Comparison of ENCODE assay signal across 8 mouse cellular contexts in genomic region chr11:97660734-97661647, GRCm38 (mm10). TPM values are rescaled to one million over a fixed set of nuclear protein-coding genes. Genes with fewer than 3 reads are reported as not detected.
A peak's percentile ranks its signal among the peaks of the same experiment; 100 is the strongest.
DNase-seq lines count a peak whose midpoint lies in the region; ATAC-seq and TF ChIP-seq lines count a peak whose summit lies in the region.

No protein-coding gene starts in this region.

- H3K36me3 ChIP-seq in heart, embryonic 15.5 days: peaks cover 7% of the 10 kb centered on the region
- H3K36me3 ChIP-seq in intestine, embryonic 14.5 days (ENCODE audit: control insufficient read depth, insufficient read depth, low read length): peaks cover 7% of the 10 kb centered on the region; the same call in 1 of the 2 replicates
- H3K36me3 ChIP-seq in midbrain, postnatal 0 days (ENCODE audit: insufficient read depth, low read length): no peaks in the 10 kb centered on the region

- peak overlapping the region; percentile 82 for H3K4me3 ChIP-seq in heart, embryonic 15.5 days
- peak overlapping the region; percentile 76 for H3K4me3 ChIP-seq in brown adipose tissue, adult 24 weeks (ENCODE audit: insufficient read depth, low read depth, low read length)
- H3K4me3 ChIP-seq in intestine, embryonic 14.5 days (ENCODE audit: low read depth, low read length): peak overlapping the region; percentile 84
- peak overlapping the region; percentile 64 for H3K4me3 ChIP-seq in midbrain, postnatal 0 days (ENCODE audit: low read depth, low read length)

- ATAC-seq in heart, embryonic 15.5 days (replicated peaks; ENCODE audit: insufficient number of reproducible peaks, insufficient read depth, low FRiP score, low read depth): no peak
- ATAC-seq in intestine, embryonic 14.5 days (replicated peaks; ENCODE audit: low FRiP score, low TSS enrichment, low read depth): no peak
- ATAC-seq in midbrain, postnatal 0 days (ENCODE audit: low FRiP score): no peak

- no peaks in the 10 kb centered on the region for H3K9me3 ChIP-seq in heart, embryonic 15.5 days (replicated peaks)
- H3K9me3 ChIP-seq in intestine, embryonic 14.5 days (ENCODE audit: control insufficient read depth, low read length): no peaks in the 10 kb centered on the region
- no peaks in the 10 kb centered on the region for H3K9me3 ChIP-seq in midbrain, postnatal 0 days (ENCODE audit: low read length)

- H3K4me1 ChIP-seq in heart, embryonic 15.5 days (replicated peaks): peaks cover 68% of the 10 kb centered on the region
- H3K4me1 ChIP-seq in brown adipose tissue, adult 24 weeks (ENCODE audit: control insufficient read depth, insufficient read depth, insufficient read length, low read length): peaks cover 5% of the 10 kb centered on the region
- H3K4me1 ChIP-seq in intestine, embryonic 14.5 days (replicated peaks; ENCODE audit: control insufficient read depth, insufficient read depth, low read length): peaks cover 37% of the 10 kb centered on the region
- peaks cover 7% of the 10 kb centered on the region; the same call in 1 of the 2 replicates for H3K4me1 ChIP-seq in midbrain, postnatal 0 days (ENCODE audit: insufficient read depth, low read length)

- no peaks in the 10 kb centered on the region for H3K27me3 ChIP-seq in heart, embryonic 15.5 days
- H3K27me3 ChIP-seq in intestine, embryonic 14.5 days (replicated peaks; ENCODE audit: control insufficient read depth, insufficient read depth, low read length): peaks cover 16% of the 10 kb centered on the region
- H3K27me3 ChIP-seq in midbrain, postnatal 0 days (ENCODE audit: insufficient read depth, low read length): peaks cover 7% of the 10 kb centered on the region; the same call in 1 of the 2 replicates

- WGBS in heart, embryonic 15.5 days: 9% methylated on average over 27 of the region's 27 CpGs
- 4% methylated on average over 27 of the region's 27 CpGs for WGBS in intestine, embryonic 14.5 days
- WGBS in midbrain, postnatal 0 days: 2% methylated on average over 27 of the region's 27 CpGs

- H3K9ac ChIP-seq in heart, embryonic 15.5 days: peak overlapping the region; percentile 93
- H3K9ac ChIP-seq in intestine, embryonic 14.5 days (ENCODE audit: low read length): peak overlapping the region; percentile 93
- H3K9ac ChIP-seq in midbrain, postnatal 0 days (replicated peaks; ENCODE audit: low read length, poor library complexity, severe bottlenecking): peak overlapping the region; percentile 64

- intact Hi-C loops in heart, postnatal 14 days (cut with DNase I): no loop called here
- intact Hi-C loops in left cerebral cortex, postnatal 10 days (cut with DNase I): loop anchor here (5.0 kb wide), 1 partner anchor 36 kb away; no protein-coding TSS in a partner anchor

- TF ChIP-seq CTCF in midbrain, postnatal 0 days (IDR thresholded peaks at IDR 0.05): no peak

- DNase-seq in heart, postnatal 14 days: no peak
- no peak for DNase-seq in intestine, embryonic 14.5 days (ENCODE audit: low spot score)
- no peak for DNase-seq in midbrain, postnatal 0 days (ENCODE audit: low spot score)
- DNase-seq in left cerebral cortex, postnatal 10 days (ENCODE audit: extremely low spot score in 1 of 2, low spot score in 2 of 2): no peak
- DNase-seq in adrenal gland, adult 8-10 months: no peak
- no peak for DNase-seq in layer of hippocampus, adult 18-20 months (ENCODE audit: low spot score in 2 of 2)

- H3K27ac ChIP-seq in heart, embryonic 15.5 days: peak overlapping the region; percentile 89
- H3K27ac ChIP-seq in brown adipose tissue, adult 24 weeks (replicated peaks; ENCODE audit: low read depth, low read length): peak overlapping the region; percentile 90
- H3K27ac ChIP-seq in intestine, embryonic 14.5 days (ENCODE audit: low read depth): peak overlapping the region; percentile 88
- H3K27ac ChIP-seq in midbrain, postnatal 0 days (ENCODE audit: low read depth, low read length): no peak overlapping the region

- peak overlapping the region; percentile 73 for H3K4me2 ChIP-seq in heart, embryonic 15.5 days
- peak overlapping the region; percentile 66 for H3K4me2 ChIP-seq in intestine, embryonic 14.5 days (ENCODE audit: low read length)
- H3K4me2 ChIP-seq in midbrain, postnatal 0 days (ENCODE audit: low read depth, low read length, poor library complexity, severe bottlenecking): peak overlapping the region; percentile 83

RNA-seq across cellular contexts. Expression of gene Mllt6, which starts 2.2 kb away (rescaled TPM):
- 2.2 and 2.3 TPM in 2 replicates for polyA plus RNA-seq in heart, embryonic 15.5 days (2015; fragmentation: Nextera tagmentation; extraction: Ambion mirVana)
- 10 to 100 TPM; 58.1 to 61.7 TPM for total RNA-seq in heart, postnatal 14 days (2021)
- polyA plus RNA-seq in brown adipose tissue, adult 24 weeks (2012; ENCODE audit: insufficient read depth, insufficient read length, missing spikeins): 10.9 and 12.9 TPM in 2 replicates
- polyA plus RNA-seq in intestine, embryonic 14.5 days (2014; fragmentation: Nextera tagmentation; extraction: Ambion mirVana): 4.6 and 4.8 TPM in 2 replicates
- 43.9 and 52.8 TPM in 2 replicates for total RNA-seq in midbrain, postnatal 0 days (2014; rRNA removed)
- polyA plus RNA-seq in midbrain, postnatal 0 days (2015; fragmentation: Nextera tagmentation; extraction: Ambion mirVana): 1.5 and 1.7 TPM in 2 replicates
- 10 to 100 TPM; 66.9 to 71.6 TPM for total RNA-seq in left cerebral cortex, postnatal 10 days (2021)
- 10 to 100 TPM; 53.1 to 99.4 (median 71.8) TPM for total RNA-seq in adrenal gland, adult 8-10 months (2022)
- 100 to 1,000 TPM; 122 to 137 TPM for total RNA-seq in layer of hippocampus, adult 18-20 months (2021)

RNA-seq across cellular contexts. Expression of gene Cisd3, which starts 24.6 kb away (rescaled TPM):
- polyA plus RNA-seq in heart, embryonic 15.5 days (2015; fragmentation: Nextera tagmentation; extraction: Ambion mirVana): 60.7 and 69.4 TPM in 2 replicates
- 100 to 1,000 TPM; 146 to 147 TPM for total RNA-seq in heart, postnatal 14 days (2021)
- polyA plus RNA-seq in brown adipose tissue, adult 24 weeks (2012; ENCODE audit: insufficient read depth, insufficient read length, missing spikeins): 420 and 579 TPM in 2 replicates
- polyA plus RNA-seq in intestine, embryonic 14.5 days (2014; fragmentation: Nextera tagmentation; extraction: Ambion mirVana): 41.2 and 47.9 TPM in 2 replicates
- total RNA-seq in midbrain, postnatal 0 days (2014; rRNA removed): 13.3 and 27.0 TPM in 2 replicates
- polyA plus RNA-seq in midbrain, postnatal 0 days (2015; fragmentation: Nextera tagmentation; extraction: Ambion mirVana): 41.5 and 45.1 TPM in 2 replicates
- total RNA-seq in left cerebral cortex, postnatal 10 days (2021): 10 to 100 TPM; 34.6 to 37.8 TPM
- total RNA-seq in adrenal gland, adult 8-10 months (2022): 100 to 1,000 TPM; 153 to 194 (median 169) TPM
- 10 to 100 TPM; 51.3 to 52.0 TPM for total RNA-seq in layer of hippocampus, adult 18-20 months (2021)

RNA-seq across cellular contexts. Expression of gene Epop, which starts 31.5 kb away (rescaled TPM):
- 0.71 and 1.1 TPM in 2 replicates for polyA plus RNA-seq in heart, embryonic 15.5 days (2015; fragmentation: Nextera tagmentation; extraction: Ambion mirVana)
- total RNA-seq in heart, postnatal 14 days (2021): 1 to 10 TPM in 1 of 2 experiments, under 1 TPM in 1; 0.93 to 1.2 TPM
- polyA plus RNA-seq in brown adipose tissue, adult 24 weeks (2012; ENCODE audit: insufficient read depth, insufficient read length, missing spikeins): not detected in 2 replicates
- polyA plus RNA-seq in intestine, embryonic 14.5 days (2014; fragmentation: Nextera tagmentation; extraction: Ambion mirVana): 3.1 and 3.6 TPM in 2 replicates
- total RNA-seq in midbrain, postnatal 0 days (2014; rRNA removed): 5.0 and 8.4 TPM in 2 replicates
- polyA plus RNA-seq in midbrain, postnatal 0 days (2015; fragmentation: Nextera tagmentation; extraction: Ambion mirVana): 1.5 and 1.6 TPM in 2 replicates
- 10 to 100 TPM; 15.0 to 18.4 TPM for total RNA-seq in left cerebral cortex, postnatal 10 days (2021)
- 1 to 10 TPM; 2.1 to 5.4 (median 4.0) TPM for total RNA-seq in adrenal gland, adult 8-10 months (2022)
- 10 to 100 TPM; 46.1 to 48.8 TPM for total RNA-seq in layer of hippocampus, adult 18-20 months (2021)

RNA-seq across cellular contexts. Expression of gene Pcgf2, which starts 39.3 kb away (rescaled TPM):
- 10.9 and 11.5 TPM in 2 replicates for polyA plus RNA-seq in heart, embryonic 15.5 days (2015; fragmentation: Nextera tagmentation; extraction: Ambion mirVana)
- total RNA-seq in heart, postnatal 14 days (2021): 10 to 100 TPM; 11.1 to 12.9 TPM
- polyA plus RNA-seq in brown adipose tissue, adult 24 weeks (2012; ENCODE audit: insufficient read depth, insufficient read length, missing spikeins): 6.8 and 12.7 TPM in 2 replicates
- 19.2 and 19.7 TPM in 2 replicates for polyA plus RNA-seq in intestine, embryonic 14.5 days (2014; fragmentation: Nextera tagmentation; extraction: Ambion mirVana)
- total RNA-seq in midbrain, postnatal 0 days (2014; rRNA removed): 16.0 and 19.6 TPM in 2 replicates
- polyA plus RNA-seq in midbrain, postnatal 0 days (2015; fragmentation: Nextera tagmentation; extraction: Ambion mirVana): 14.2 and 16.7 TPM in 2 replicates
- 10 to 100 TPM; 48.3 to 51.6 TPM for total RNA-seq in left cerebral cortex, postnatal 10 days (2021)
- total RNA-seq in adrenal gland, adult 8-10 months (2022): 10 to 100 TPM; 22.2 to 48.5 (median 32.1) TPM
- 10 to 100 TPM; 21.7 to 24.6 TPM for total RNA-seq in layer of hippocampus, adult 18-20 months (2021)

RNA-seq across cellular contexts. Expression of gene Psmb3, which starts 42.2 kb away (rescaled TPM):
- 337 and 364 TPM in 2 replicates for polyA plus RNA-seq in heart, embryonic 15.5 days (2015; fragmentation: Nextera tagmentation; extraction: Ambion mirVana)
- total RNA-seq in heart, postnatal 14 days (2021): 100 to 1,000 TPM; 161 to 169 TPM
- polyA plus RNA-seq in brown adipose tissue, adult 24 weeks (2012; ENCODE audit: insufficient read depth, insufficient read length, missing spikeins): 364 and 464 TPM in 2 replicates
- 473 and 491 TPM in 2 replicates for polyA plus RNA-seq in intestine, embryonic 14.5 days (2014; fragmentation: Nextera tagmentation; extraction: Ambion mirVana)
- total RNA-seq in midbrain, postnatal 0 days (2014; rRNA removed): 386 and 449 TPM in 2 replicates
- 473 and 491 TPM in 2 replicates for polyA plus RNA-seq in midbrain, postnatal 0 days (2015; fragmentation: Nextera tagmentation; extraction: Ambion mirVana)
- 100 to 1,000 TPM; 153 to 159 TPM for total RNA-seq in left cerebral cortex, postnatal 10 days (2021)
- 100 to 1,000 TPM; 197 to 238 (median 210) TPM for total RNA-seq in adrenal gland, adult 8-10 months (2022)
- total RNA-seq in layer of hippocampus, adult 18-20 months (2021): 100 to 1,000 TPM; 124 to 128 TPM
